In the genomic region with DNA sequence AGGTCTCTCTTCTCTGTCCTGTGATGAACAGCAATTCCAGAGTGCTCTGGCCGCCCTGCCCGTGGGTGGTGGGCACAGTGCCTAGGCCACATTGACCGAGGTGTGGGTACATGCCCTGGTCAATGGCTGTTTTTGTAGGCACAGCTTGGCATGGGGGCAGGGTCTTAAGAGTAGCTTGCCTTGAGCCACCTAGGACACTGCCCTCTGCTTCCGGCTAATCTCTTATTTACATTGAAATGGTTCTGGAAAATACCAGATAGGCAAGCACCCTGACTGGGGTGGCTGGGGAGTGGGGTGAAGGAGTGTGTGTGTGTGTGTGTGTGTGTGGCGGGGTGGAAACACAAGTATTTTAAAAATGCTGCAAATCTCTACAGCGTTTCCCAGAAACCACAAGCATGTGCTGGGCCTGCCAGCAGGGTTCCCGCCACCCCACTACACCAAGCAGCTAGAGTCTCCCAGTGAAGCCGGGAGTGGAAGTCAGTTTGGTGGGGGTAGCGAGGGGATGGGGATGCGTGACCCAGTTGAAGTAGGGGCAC, we compare ENCODE assay signal across 9 mouse cellular contexts. TPM values are rescaled to one million over a fixed set of nuclear protein-coding genes. Genes with fewer than 3 reads are reported as not detected.
DNase-seq lines count a peak whose midpoint lies in the region; ATAC-seq and TF ChIP-seq lines count a peak whose summit lies in the region.
"Had no signal": no experiment of that assay in that cellular context is flagged by ENCODE, and none has a peak within 500 bp of the region (broad histone marks: within the 10 kb centered on the region; RNA-seq: fewer than 3 reads in every experiment).

No protein-coding gene starts in this region.

- H3K27ac ChIP-seq in forebrain, embryonic 10.5 days = peak overlapping the region; percentile 51; the same call in 1 of the 2 replicates
- H3K27ac ChIP-seq in forebrain, embryonic 11.5 days (ENCODE audit: low read depth, low read length) = no peak overlapping the region
- peak overlapping the region; percentile 95; the same call in 1 of the 2 replicates for H3K27ac ChIP-seq in MEL (ENCODE audit: control insufficient read depth, low read depth, low read length)
- H3K27ac ChIP-seq in hindbrain, embryonic 14.5 days = peak overlapping the region; percentile 64
- peak overlapping the region; percentile 97 for H3K27ac ChIP-seq in liver, embryonic 13.5 days
- H3K27ac ChIP-seq in stomach, embryonic 16.5 days (ENCODE audit: low read length) = peak overlapping the region; percentile 97; the same call in 1 of the 2 replicates

- H3K9me3 ChIP-seq in forebrain, embryonic 10.5 days = no peaks in the 10 kb centered on the region
- no peaks in the 10 kb centered on the region for H3K9me3 ChIP-seq in forebrain, embryonic 11.5 days (ENCODE audit: control insufficient read depth, low read length)
- no peaks in the 10 kb centered on the region for H3K9me3 ChIP-seq in MEL (replicated peaks; ENCODE audit: insufficient read depth, low read length)
- no peaks in the 10 kb centered on the region for H3K9me3 ChIP-seq in hindbrain, embryonic 14.5 days (ENCODE audit: control insufficient read depth, low read length)
- H3K9me3 ChIP-seq in liver, embryonic 13.5 days (replicated peaks) = no peaks in the 10 kb centered on the region
- no peaks in the 10 kb centered on the region for H3K9me3 ChIP-seq in stomach, embryonic 16.5 days (replicated peaks; ENCODE audit: control insufficient read depth, low read length)

- TF ChIP-seq CTCF in MEL (IDR thresholded peaks at IDR 0.05 in 2 of 3, conservative IDR thresholded peaks at IDR 0.05 in 1 of 3; ENCODE audit: control insufficient read depth in 1 of 3, insufficient read depth in 1 of 3, low read depth in 2 of 3, low read length in 3 of 3, poor library complexity in 1 of 3, severe bottlenecking in 1 of 3) = no peak

- no peak overlapping the region for H3K9ac ChIP-seq in forebrain, embryonic 11.5 days (ENCODE audit: low read length)
- no peak overlapping the region for H3K9ac ChIP-seq in MEL (ENCODE audit: control insufficient read depth, low read depth, low read length, poor library complexity, severe bottlenecking)
- no peak overlapping the region for H3K9ac ChIP-seq in hindbrain, embryonic 14.5 days
- peak overlapping the region; percentile 77 for H3K9ac ChIP-seq in liver, embryonic 13.5 days
- 0 out of 2 replicates have a peak overlapping the region, but pooled peaks have one; percentile 29 for H3K9ac ChIP-seq in stomach, embryonic 16.5 days (ENCODE audit: low read length)

- peaks cover 16% of the 10 kb centered on the region for H3K36me3 ChIP-seq in forebrain, embryonic 10.5 days (replicated peaks)
- no peaks in the 10 kb centered on the region for H3K36me3 ChIP-seq in forebrain, embryonic 11.5 days (ENCODE audit: control insufficient read depth, insufficient read depth, low read length)
- H3K36me3 ChIP-seq in MEL (ENCODE audit: control insufficient read depth in 1 of 2, insufficient read depth in 2 of 2, low read length in 2 of 2) = peaks cover 0 to 33% of the 10 kb centered on the region in 2 experiments; a peak in 2 of 4 replicates
- peaks cover 16% of the 10 kb centered on the region for H3K36me3 ChIP-seq in hindbrain, embryonic 14.5 days (replicated peaks; ENCODE audit: control insufficient read depth, insufficient read depth)
- H3K36me3 ChIP-seq in liver, embryonic 13.5 days = peaks cover 35% of the 10 kb centered on the region
- no peaks in the 10 kb centered on the region for H3K36me3 ChIP-seq in stomach, embryonic 16.5 days (ENCODE audit: control insufficient read depth, insufficient read depth, low read length)

- no peak for DNase-seq in forebrain, embryonic 10.5 days (ENCODE audit: extremely low spot score, low spot score)
- no peak for DNase-seq in forebrain, embryonic 11.5 days (ENCODE audit: low spot score)
- no peak for DNase-seq in MEL (ENCODE audit: low read depth, low spot score)
- DNase-seq in hindbrain, embryonic 14.5 days (ENCODE audit: low spot score) = no peak
- no peak for DNase-seq in liver, embryonic 13.5 days
- DNase-seq in frontal cortex, postnatal 25 days (ENCODE audit: low spot score in 2 of 2) = no peak

- ATAC-seq in forebrain, embryonic 11.5 days (replicated peaks; ENCODE audit: low FRiP score) = no peak
- ATAC-seq in hindbrain, embryonic 14.5 days (ENCODE audit: low FRiP score) = no peak
- ATAC-seq in liver, embryonic 13.5 days (ENCODE audit: low read depth) = peak; percentile 17; the same call in 1 of the 2 replicates
- no peak for ATAC-seq in stomach, embryonic 16.5 days (ENCODE audit: insufficient read depth, low FRiP score)
- ATAC-seq in erythroid progenitor cell, adult 5-6 weeks (replicated peaks; ENCODE audit: low FRiP score, poor library complexity, severe bottlenecking) = no peak

- no peaks in the 10 kb centered on the region; the same call in 1 of the 2 replicates for H3K79me2 ChIP-seq in MEL (ENCODE audit: control insufficient read depth, insufficient read depth, low read length, poor library complexity)

- no peak for TF ChIP-seq EP300 in MEL (IDR thresholded peaks at IDR 0.05; ENCODE audit: low read depth in 1 of 2, low read length in 2 of 2)

- no peaks in the 10 kb centered on the region for H3K27me3 ChIP-seq in forebrain, embryonic 10.5 days (ENCODE audit: poor library complexity, severe bottlenecking)
- no peaks in the 10 kb centered on the region for H3K27me3 ChIP-seq in forebrain, embryonic 11.5 days (ENCODE audit: control insufficient read depth, insufficient read depth, low read length)
- H3K27me3 ChIP-seq in MEL (ENCODE audit: control insufficient read depth in 1 of 2, insufficient read depth in 2 of 2, low read length in 2 of 2) = no peaks in the 10 kb centered on the region
- H3K27me3 ChIP-seq in hindbrain, embryonic 14.5 days (ENCODE audit: control insufficient read depth, insufficient read depth, low read length) = no peaks in the 10 kb centered on the region
- H3K27me3 ChIP-seq in liver, embryonic 13.5 days = no peaks in the 10 kb centered on the region
- no peaks in the 10 kb centered on the region for H3K27me3 ChIP-seq in stomach, embryonic 16.5 days (ENCODE audit: control insufficient read depth, insufficient read depth, low read length)

- 65% methylated on average over 10 of the region's 10 CpGs for WGBS in forebrain, embryonic 10.5 days
- 66% methylated on average over 10 of the region's 10 CpGs for WGBS in forebrain, embryonic 11.5 days
- WGBS in hindbrain, embryonic 14.5 days = 55% methylated on average over 10 of the region's 10 CpGs
- WGBS in liver, embryonic 13.5 days (ENCODE audit: insufficient replicate concordance) = 58% methylated on average over 10 of the region's 10 CpGs
- WGBS in stomach, embryonic 16.5 days = 60% methylated on average over 10 of the region's 10 CpGs

- no peak overlapping the region for H3K4me2 ChIP-seq in forebrain, embryonic 11.5 days (ENCODE audit: low read depth, low read length, severe bottlenecking)
- peak overlapping the region; percentile 4; the same call in 1 of the 2 replicates for H3K4me2 ChIP-seq in hindbrain, embryonic 14.5 days (replicated peaks)
- peak overlapping the region; percentile 89 for H3K4me2 ChIP-seq in liver, embryonic 13.5 days
- H3K4me2 ChIP-seq in stomach, embryonic 16.5 days (ENCODE audit: low read depth, low read length) = no peak overlapping the region

- peaks cover 37% of the 10 kb centered on the region for H3K4me1 ChIP-seq in forebrain, embryonic 10.5 days
- H3K4me1 ChIP-seq in forebrain, embryonic 11.5 days (replicated peaks; ENCODE audit: control insufficient read depth, insufficient read depth, low read length) = peaks cover 6% of the 10 kb centered on the region; the same call in 1 of the 2 replicates
- H3K4me1 ChIP-seq in MEL (ENCODE audit: control insufficient read depth in 1 of 2, insufficient read depth in 2 of 2, low read length in 2 of 2) = peaks cover 23 to 39% of the 10 kb centered on the region in 2 experiments
- H3K4me1 ChIP-seq in hindbrain, embryonic 14.5 days (replicated peaks; ENCODE audit: control insufficient read depth, insufficient read depth, low read length) = peaks cover 36% of the 10 kb centered on the region
- peaks cover 99% of the 10 kb centered on the region for H3K4me1 ChIP-seq in liver, embryonic 13.5 days (replicated peaks)
- H3K4me1 ChIP-seq in stomach, embryonic 16.5 days (ENCODE audit: control insufficient read depth, insufficient read depth, low read length) = peaks cover 40% of the 10 kb centered on the region

- no peak for TF ChIP-seq RAD21 in MEL (IDR thresholded peaks at IDR 0.05; ENCODE audit: low read depth, low read length)

- H3K4me3 ChIP-seq in forebrain, embryonic 10.5 days = no peak overlapping the region
- H3K4me3 ChIP-seq in forebrain, embryonic 11.5 days (ENCODE audit: low read depth, low read length) = no peak overlapping the region
- H3K4me3 ChIP-seq in MEL (ENCODE audit: control insufficient read depth in 1 of 2, insufficient read depth in 1 of 2, low read depth in 2 of 2, low read length in 2 of 2) = no peak overlapping the region
- no peak overlapping the region for H3K4me3 ChIP-seq in hindbrain, embryonic 14.5 days (replicated peaks; ENCODE audit: low read length)
- peak overlapping the region; percentile 54; the same call in 1 of the 2 replicates for H3K4me3 ChIP-seq in liver, embryonic 13.5 days (replicated peaks)
- H3K4me3 ChIP-seq in stomach, embryonic 16.5 days (replicated peaks; ENCODE audit: low read length) = no peak overlapping the region

- no peak for TF ChIP-seq POLR2A in MEL (IDR thresholded peaks at IDR 0.05; ENCODE audit: control insufficient read depth in 1 of 2, insufficient read depth in 1 of 2, low read depth in 1 of 2, low read length in 2 of 2, poor library complexity in 1 of 2)

RNA-seq across cellular contexts. Expression of a gene that starts 4.3 kb away (rescaled TPM):
- 0.92 and 1.2 TPM in 2 replicates for polyA plus RNA-seq in forebrain, embryonic 10.5 days (2016; fragmentation: Nextera tagmentation; extraction: Ambion mirVana)
- 1.4 and 1.6 TPM in 2 replicates for polyA plus RNA-seq in forebrain, embryonic 11.5 days (2014; fragmentation: Nextera tagmentation; extraction: Ambion mirVana)
- 0.16 and 0.35 TPM in 2 replicates for total RNA-seq in MEL (2012; rRNA removed)
- polyA plus RNA-seq in MEL (2012; ENCODE audit: insufficient read depth in 1 of 2, insufficient read length in 2 of 2, low read depth in 1 of 2, low replicate concordance in 2 of 2, missing spikeins in 1 of 2) = under 1 TPM in 1 of 2 experiments, not detected in 1; 0.19 TPM
- polyA plus RNA-seq in hindbrain, embryonic 14.5 days (2014; fragmentation: Nextera tagmentation; extraction: Ambion mirVana) = 0.69 and 1.4 TPM in 2 replicates
- polyA plus RNA-seq in liver, embryonic 13.5 days (2015; fragmentation: Nextera tagmentation; extraction: Ambion mirVana) = 0.57 and 0.78 TPM in 2 replicates
- polyA plus RNA-seq in stomach, embryonic 16.5 days (2015; fragmentation: Nextera tagmentation; extraction: Ambion mirVana) = 1.2 and 1.4 TPM in 2 replicates
- total RNA-seq in erythroid progenitor cell, adult 5-6 weeks (2015; ENCODE audit: low replicate concordance) = not detected in 2 replicates
- not detected in 2 replicates for total RNA-seq in erythroid progenitor cell, adult 5-6 weeks (2017; ENCODE audit: low replicate concordance)
- total RNA-seq: hematopoietic stem cell, adult 5-6 weeks had no signal

RNA-seq across cellular contexts. Expression of a gene that starts 20.2 kb away (rescaled TPM):
- 25.9 and 26.4 TPM in 2 replicates for polyA plus RNA-seq in forebrain, embryonic 10.5 days (2016; fragmentation: Nextera tagmentation; extraction: Ambion mirVana)
- polyA plus RNA-seq in forebrain, embryonic 11.5 days (2014; fragmentation: Nextera tagmentation; extraction: Ambion mirVana) = 28.4 and 31.4 TPM in 2 replicates
- total RNA-seq in MEL (2012; rRNA removed) = 10.8 and 13.1 TPM in 2 replicates
- polyA plus RNA-seq in MEL (2012; ENCODE audit: insufficient read depth in 1 of 2, insufficient read length in 2 of 2, low read depth in 1 of 2, low replicate concordance in 2 of 2, missing spikeins in 1 of 2) = 10 to 100 TPM in 1 of 2 experiments, not detected in 1; 18.0 TPM
- 42.1 and 43.7 TPM in 2 replicates for polyA plus RNA-seq in hindbrain, embryonic 14.5 days (2014; fragmentation: Nextera tagmentation; extraction: Ambion mirVana)
- polyA plus RNA-seq in liver, embryonic 13.5 days (2015; fragmentation: Nextera tagmentation; extraction: Ambion mirVana) = 17.3 and 21.8 TPM in 2 replicates
- polyA plus RNA-seq in stomach, embryonic 16.5 days (2015; fragmentation: Nextera tagmentation; extraction: Ambion mirVana) = 44.9 and 46.0 TPM in 2 replicates
- 8.8 and 12.6 TPM in 2 replicates for total RNA-seq in erythroid progenitor cell, adult 5-6 weeks (2015; ENCODE audit: low replicate concordance)
- 24.8 and 48.5 TPM in 2 replicates for total RNA-seq in erythroid progenitor cell, adult 5-6 weeks (2017; ENCODE audit: low replicate concordance)

RNA-seq across cellular contexts. Expression of a gene that starts 58.2 kb away (rescaled TPM):
- polyA plus RNA-seq in forebrain, embryonic 10.5 days (2016; fragmentation: Nextera tagmentation; extraction: Ambion mirVana) = 0.21 and 0.73 TPM in 2 replicates
- 0.61 and 1.6 TPM in 2 replicates for polyA plus RNA-seq in forebrain, embryonic 11.5 days (2014; fragmentation: Nextera tagmentation; extraction: Ambion mirVana)
- not detected in 2 replicates for total RNA-seq in MEL (2012; rRNA removed)
- not detected for polyA plus RNA-seq in MEL (2012; ENCODE audit: insufficient read depth in 1 of 2, insufficient read length in 2 of 2, low read depth in 1 of 2, low replicate concordance in 2 of 2, missing spikeins in 1 of 2)
- 0.47 and 0.62 TPM in 2 replicates for polyA plus RNA-seq in hindbrain, embryonic 14.5 days (2014; fragmentation: Nextera tagmentation; extraction: Ambion mirVana)
- 0.24 TPM in 1 of 2 replicates, not detected in the other for polyA plus RNA-seq in liver, embryonic 13.5 days (2015; fragmentation: Nextera tagmentation; extraction: Ambion mirVana)
- polyA plus RNA-seq in stomach, embryonic 16.5 days (2015; fragmentation: Nextera tagmentation; extraction: Ambion mirVana) = not detected in 2 replicates
- total RNA-seq in erythroid progenitor cell, adult 5-6 weeks (2015; ENCODE audit: low replicate concordance) = not detected in 2 replicates
- total RNA-seq in erythroid progenitor cell, adult 5-6 weeks (2017; ENCODE audit: low replicate concordance) = not detected in 2 replicates
- total RNA-seq: hematopoietic stem cell, adult 5-6 weeks had no signal

Comparison
In these comparisons a context has a peak if more than half of its experiments do, and no peak if none do; other contexts are left out.
1. H3K4me2 ChIP-seq: peak in hindbrain, embryonic 14.5 days (single experiment) and liver, embryonic 13.5 days (single experiment); none in forebrain, embryonic 11.5 days (single experiment) and stomach, embryonic 16.5 days (single experiment).
2. H3K9ac ChIP-seq: peak in liver, embryonic 13.5 days (single experiment) and stomach, embryonic 16.5 days (single experiment); none in forebrain, embryonic 11.5 days (single experiment), MEL (single experiment) and hindbrain, embryonic 14.5 days (single experiment).